Mouse (Mus musculus) thymus, postnatal 0 days (tissue): ENCODE data around the gene Msantd2. TPM values are rescaled to one million over a fixed set of nuclear protein-coding genes. Genes with fewer than 3 reads are reported as not detected.

Experiments used
- DNase-seq: peaks from one replicate; pipeline ENCODE4 v3.0.0-alpha.2; 2015; ENCODE audit warnings: low spot score
- polyA plus RNA-seq: library from polyadenylated mRNA; unstranded; fragments of >200 nt; fragmentation: Nextera tagmentation; extraction: Ambion mirVana; gene quantifications from 2 replicates; pipeline ENCODE4 v1.2.1, GENCODE M21; 2015

Gene Msantd2
- polyA plus RNA-seq: 15.5 and 16.7 TPM in 2 replicates

DNA sequence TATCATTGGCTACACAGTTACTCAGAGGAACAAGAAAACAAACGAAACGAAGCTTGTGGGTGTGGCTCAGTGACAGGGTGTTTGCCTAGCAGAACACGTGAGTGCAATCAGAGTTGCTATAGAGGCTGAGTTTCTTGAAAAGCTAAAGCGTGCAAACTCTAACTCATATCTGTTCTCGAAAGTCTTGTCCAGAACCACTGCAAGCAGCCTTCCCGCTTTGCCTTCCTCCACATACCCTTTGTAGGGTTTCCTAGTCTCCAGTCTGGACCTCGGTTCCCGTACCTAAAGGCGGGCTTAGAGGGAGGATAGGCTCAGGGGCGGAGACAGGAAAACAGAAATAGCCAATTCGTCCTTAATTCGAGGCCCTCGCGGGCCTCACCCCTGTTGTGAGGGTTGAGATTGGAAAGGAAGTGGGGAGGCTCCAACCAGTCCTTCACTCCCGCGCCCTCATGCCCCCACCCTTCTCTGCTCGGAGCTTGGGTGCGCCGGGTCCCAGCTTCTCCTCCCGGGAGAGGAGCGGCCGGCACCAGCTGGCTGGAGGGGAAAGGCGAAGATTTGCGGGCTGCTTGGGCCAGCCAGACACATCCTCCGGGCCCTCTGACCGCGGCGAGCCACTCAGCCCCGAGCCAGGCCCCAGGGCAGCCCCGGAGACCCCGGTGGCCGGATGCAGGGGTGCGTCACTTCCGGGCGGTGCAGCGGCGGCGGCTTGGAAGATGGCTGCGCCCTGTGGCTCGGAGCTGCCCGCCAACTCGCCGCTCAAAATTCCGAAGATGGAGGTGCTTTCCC is at the start of gene Msantd2:
Gene Msantd2 (plus strand): TSS at position 709 of the 786 bp plus-strand sequence.
- DNase-seq: peak; percentile 77

DNA sequence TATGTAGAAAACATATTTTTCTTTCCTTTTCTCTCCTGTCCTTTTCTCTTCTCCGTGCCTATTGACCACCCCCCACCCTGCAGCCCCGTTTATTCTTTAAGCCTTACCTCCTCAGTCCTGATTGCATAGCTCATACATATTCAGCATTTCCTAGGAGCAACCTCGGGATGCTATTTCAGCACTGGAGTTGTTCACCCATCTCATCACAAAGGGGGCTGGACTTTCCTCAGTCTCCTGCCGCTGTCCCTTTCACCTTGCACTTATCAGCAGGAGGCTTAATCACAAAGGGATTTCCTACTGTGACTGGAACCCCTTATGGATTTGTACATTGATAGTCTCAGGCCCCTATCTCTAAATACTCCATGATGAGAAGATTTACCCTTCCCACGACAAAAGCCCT is 36.7 kb upstream of the Msantd2 start:
- no peak for DNase-seq

DNA sequence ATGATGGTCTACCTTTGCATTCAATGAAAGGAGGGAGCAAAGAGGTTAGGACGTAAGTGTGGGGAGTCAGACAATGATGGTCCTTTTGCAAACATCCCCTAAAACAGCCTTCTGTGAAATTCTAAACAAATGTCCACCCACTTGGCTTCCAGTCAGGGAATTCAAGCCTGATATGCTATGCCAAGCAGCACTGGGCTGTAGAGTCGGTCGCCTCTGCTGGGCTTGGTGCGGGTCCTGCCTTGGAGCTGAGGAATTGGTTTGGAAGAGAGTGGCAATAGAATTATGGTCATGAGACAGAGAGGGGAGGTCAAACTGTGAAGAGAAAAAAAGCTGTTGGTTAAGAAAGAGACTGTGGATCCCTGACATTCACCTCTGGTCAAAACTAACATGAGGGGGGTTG is 35.8 kb upstream of the Msantd2 start:
- no peak for DNase-seq

DNA sequence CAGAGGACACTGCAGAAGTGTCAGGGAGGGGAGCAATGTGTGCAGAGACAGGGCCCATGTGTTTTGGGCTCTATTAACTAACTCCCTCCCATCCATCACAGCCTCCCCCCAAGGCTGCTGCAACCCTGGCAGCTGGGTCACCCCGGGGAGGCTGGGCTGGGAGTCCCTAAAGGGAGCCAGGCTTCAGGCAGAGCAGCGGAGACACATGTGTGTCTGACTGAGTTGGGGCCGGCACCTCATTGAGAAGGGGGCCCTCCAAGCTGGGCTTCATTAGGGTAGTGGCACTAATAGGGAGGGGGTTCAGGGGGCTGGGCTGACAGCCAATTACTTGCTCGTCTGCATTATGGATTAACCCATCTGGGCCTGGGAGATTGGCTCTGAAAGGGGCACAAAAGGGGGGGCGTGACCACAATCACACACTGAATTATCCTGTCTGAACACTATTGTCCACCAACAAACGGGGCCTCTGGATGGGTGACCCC is 35.1 kb upstream of the Msantd2 start:
- no peak for DNase-seq

DNA sequence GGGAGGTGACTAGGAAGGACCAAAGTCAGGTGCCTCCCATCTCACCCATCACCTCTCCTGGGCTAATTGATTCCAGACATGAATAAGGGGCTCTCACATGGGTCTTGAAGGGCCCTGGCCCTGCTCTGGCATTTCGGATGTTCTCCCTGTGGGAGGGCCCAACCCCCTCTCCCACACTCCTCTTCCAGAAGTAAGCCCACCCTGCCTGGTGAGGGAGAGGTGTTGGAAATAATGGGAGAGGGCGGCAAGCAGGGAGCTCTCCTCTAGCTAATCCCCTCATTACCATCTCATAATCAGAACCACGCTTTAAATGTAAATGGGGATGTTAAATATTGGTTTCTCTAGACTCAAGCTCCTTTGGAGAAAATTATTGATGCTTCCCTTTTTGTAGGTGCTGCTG is 34.1 kb upstream of the Msantd2 start:
- DNase-seq: no peak

DNA sequence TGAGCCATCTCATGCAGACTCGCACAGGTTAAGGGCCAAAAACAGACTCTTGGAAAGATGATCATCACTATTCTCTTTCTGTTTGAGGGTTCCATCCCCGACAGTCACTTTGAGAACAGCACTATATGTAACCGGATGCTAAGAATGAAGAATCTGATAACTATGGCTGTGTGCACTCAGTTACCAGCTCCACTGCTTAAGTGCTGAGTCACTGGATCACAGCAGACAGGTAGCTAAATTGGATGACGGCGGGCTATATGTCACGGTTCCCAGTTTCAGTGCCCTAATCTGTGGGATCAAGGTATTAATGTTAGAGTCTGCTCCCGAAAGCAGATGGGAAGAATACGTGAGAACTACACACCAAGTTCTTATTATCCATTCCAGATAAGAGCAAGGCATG is 33.3 kb upstream of the Msantd2 start:
- no peak for DNase-seq

DNA sequence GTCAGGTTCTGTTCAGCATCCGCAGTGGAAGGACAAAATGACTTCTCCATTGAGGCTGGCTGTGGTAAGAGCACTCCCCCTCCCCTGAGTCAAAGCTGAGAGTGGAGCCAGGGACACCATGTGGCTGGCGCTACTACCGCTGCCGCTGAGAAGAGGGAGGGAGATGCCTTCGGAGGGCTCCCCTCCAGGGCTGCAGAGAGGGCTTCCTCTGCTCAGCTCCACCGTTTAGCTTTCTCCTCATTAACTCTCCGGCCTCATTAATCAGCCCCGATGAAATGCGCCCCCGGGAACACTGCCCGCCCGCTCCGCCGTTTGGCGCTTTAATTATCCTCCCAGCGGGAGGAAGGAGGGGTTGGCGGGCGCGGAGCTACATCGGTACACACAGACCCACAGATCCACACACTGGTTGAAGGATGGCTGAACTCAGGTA is 32.6 kb upstream of the Msantd2 start:
- no peak for DNase-seq

DNA sequence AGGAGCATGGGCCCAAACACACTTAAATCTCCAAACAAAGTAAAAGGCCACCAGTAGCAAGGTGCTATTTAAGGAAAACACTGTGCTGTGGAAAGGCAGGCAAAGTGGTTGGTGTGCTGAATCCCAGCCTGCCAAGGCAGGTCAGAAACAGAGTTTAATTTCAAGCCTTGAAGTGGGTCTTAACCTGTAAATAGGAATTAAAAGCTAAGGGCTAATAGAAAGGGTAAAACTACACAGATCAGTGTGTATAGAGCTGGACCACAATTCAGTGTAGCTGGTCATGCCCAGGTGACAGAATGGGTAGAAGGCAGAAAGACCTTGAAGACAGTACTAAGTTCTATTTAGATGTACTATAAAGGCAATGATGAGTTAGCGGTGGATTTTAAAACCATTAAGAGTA is 32.0 kb upstream of the Msantd2 start:
- DNase-seq: no peak

DNA sequence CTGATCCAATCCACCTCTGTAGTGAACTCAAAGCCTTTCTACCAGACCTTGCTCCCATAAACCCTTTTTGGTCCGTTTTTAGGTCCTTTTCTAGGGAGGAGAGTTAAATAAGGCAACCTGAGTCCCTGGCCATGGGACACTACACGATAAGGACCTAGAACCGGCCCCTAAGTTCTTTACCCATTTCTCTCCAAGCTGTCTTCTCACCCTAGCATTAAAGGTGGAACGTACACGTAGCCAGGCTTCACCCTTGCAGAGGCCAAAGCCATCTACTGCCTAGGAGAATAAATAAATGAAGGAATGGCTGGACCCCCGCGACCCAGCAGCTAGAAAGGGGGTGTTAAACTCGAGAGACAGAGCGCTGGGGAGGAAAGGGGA is 29.5 kb upstream of the Msantd2 start:
- DNase-seq: no peak

DNA sequence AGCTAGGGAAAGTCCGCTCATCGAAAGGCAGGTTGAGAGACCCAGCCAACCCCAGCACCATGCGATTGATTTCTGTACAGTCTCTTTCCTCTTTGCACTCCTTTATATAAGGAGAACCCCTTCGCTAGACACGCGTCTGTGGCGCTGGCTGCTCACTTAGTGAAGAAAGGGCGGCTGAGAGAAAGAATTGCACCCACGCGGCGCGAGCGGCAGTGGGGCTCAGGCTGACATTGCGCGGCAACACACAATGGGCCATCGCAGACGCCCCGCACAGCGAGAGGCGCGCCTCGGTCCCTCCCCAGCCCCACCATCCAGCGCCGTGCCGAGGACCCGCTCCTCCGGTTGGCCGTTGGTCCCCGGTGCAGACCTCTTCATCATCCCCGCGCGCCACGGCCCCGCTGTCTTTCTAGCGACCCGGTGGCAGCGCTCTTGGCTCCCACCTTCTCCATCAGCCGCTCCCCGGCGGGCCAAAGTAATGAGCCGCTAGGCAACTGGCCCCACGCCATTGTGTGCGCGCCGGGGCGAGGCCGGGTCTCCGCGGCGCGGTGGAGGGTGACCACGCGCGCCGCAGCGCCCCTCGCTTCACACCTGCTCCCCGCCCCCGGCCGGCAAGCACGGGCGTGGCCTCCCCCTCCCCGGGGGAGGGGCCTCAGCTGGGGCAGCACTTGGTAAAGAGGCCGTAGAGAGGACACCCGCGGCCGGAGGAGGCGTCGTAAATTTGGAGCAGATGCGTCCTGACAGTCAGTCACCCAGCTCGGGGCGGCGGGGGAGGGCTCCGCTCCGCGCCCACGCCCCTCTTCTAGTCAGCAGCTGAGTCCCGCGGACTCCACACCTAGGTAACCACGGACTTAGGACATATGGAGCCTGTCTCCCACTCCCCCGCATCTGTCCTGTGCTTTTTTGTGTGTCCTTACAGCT is 28.8 kb upstream of the Msantd2 start:
- DNase-seq: no peak

DNA sequence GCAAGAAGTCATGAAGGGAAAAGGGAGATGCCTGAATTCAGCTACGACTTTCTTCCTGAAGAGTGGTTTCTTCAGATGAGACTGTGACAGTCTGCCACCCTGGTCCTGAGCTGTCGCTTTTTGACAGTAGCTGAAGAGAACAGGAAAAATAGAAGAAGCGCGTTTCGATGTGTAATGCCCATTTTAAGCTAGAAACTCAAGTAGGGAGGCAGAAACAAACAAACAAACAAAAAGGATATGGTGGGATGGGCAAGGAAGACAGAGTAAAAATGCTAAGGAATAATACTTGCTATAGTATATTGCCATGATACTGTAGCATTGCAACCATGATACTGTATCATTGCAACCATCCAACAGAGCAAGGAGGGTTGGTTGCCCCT is 28.2 kb upstream of the Msantd2 start:
- no peak for DNase-seq

DNA sequence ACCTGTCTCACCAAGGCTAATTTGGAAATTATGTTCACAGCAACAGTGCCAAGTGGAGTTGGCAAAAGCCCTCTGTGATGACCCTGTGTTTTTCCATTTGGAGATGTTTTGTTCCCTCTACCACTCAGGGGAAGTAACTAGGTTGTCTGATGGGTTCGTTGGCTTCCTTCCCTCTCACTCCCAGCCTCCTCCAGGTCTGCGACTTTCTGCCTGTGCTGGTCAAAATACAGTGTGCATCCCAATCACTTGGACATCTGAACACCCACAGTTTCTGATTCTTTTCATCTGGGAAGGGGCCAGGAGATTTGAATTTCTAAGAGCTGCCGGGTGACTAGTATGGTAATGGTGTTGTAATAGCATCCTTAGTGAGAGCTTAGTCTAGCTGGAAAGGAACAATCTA is 27.5 kb upstream of the Msantd2 start:
- no peak for DNase-seq

DNA sequence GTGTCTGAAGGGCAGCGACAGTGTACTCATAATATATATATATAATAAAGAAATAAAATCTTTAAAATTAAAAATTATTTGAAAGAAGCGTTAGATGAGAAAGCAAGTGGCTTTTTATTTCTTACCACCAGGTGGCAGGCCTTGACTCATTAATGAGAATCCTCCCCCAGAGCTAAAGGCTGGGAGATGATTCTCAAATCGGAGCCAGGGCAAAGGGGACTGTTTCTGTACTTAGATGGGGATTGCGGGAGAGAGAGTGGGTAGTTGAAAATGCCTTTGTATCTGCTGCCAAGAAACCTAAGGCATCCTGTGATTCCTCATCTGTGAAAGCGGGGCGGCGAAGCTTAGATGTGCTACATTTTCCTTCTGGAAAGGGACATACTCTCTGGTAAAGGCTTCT is 26.4 kb upstream of the Msantd2 start:
- DNase-seq: peak; percentile 53

DNA sequence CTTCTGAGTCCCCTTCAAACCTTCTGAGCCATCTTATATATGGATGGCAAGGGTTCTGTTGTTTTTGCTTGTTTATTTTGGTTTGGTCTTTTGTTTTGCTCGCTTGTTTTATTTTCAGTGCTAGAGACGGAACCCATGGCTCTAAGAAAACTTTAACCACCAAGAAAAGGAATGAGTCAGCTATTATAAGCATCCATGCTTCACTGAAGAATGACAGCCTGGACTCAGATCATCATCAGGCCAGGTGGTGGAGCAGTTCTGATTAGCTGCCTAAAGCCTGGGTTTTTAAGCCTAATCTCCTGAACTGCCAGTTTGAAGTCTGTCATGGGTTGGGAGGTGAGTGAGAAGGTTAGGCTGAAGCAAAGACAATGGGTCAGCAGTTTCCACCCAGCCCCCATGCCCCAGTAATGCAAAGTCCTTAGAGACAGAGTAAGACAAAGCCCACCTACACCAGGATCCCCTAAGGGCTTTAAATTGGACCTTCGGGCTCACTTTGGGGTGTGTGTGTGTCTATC is 15.5 kb upstream of the Msantd2 start:
- no peak for DNase-seq

DNA sequence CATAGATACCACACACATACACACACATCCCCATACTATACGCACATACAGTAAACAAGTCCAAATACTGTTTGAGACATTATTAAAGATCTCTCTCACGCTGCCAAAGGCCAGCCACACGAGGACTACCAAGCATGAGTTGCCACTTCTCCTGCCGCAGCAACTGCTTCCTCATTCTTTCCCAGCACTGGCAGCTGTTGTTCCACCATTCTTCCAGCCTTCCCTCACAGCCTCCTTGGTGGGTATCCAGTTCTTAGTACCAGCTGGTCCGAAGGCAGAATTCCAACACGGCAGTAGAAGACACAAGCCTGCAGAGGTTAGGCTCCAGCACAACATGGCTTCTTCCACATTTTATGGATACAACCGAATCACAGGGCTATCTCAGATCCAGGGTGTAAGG is 14.2 kb upstream of the Msantd2 start:
- no peak for DNase-seq

DNA sequence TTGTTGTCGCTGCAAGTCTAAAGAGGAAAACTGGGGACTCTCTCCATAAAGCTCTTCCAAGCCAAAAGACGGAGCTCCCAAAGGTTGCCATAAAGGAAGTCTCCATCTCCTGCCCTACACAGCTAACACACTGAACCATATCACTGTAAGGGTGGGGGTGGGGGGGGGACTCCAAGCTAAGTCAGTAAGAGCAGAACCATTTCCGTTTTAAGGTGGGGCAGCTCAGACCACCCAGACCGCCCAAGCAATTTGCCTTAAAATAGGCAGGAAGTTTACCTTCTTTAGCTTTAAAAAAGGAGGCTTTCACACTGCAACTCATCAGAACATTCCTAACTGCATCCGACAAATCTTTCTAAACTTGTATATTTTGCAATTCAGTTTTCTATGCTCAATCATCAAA is 4.0 kb upstream of the Msantd2 start:
- DNase-seq: no peak

DNA sequence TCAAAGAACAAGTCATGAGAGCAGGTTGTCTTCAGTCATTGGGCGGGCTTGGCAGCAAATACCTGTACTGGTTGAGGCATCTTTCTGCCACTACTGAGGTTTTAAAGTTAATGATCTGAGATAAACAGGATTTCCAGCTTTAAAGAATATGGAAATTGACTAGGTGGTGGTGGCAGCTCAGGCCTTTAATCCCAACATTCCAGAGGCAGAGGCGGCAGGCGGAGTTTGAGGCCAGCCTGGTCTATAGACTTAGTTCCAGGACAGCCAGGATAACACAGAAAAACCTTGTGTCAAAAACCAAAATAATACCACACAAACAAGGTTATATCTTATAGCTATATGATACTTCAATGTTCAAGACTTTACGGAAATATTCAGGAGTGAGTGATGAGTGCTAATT is 1.1 kb upstream of the Msantd2 start:
- DNase-seq: no peak

DNA sequence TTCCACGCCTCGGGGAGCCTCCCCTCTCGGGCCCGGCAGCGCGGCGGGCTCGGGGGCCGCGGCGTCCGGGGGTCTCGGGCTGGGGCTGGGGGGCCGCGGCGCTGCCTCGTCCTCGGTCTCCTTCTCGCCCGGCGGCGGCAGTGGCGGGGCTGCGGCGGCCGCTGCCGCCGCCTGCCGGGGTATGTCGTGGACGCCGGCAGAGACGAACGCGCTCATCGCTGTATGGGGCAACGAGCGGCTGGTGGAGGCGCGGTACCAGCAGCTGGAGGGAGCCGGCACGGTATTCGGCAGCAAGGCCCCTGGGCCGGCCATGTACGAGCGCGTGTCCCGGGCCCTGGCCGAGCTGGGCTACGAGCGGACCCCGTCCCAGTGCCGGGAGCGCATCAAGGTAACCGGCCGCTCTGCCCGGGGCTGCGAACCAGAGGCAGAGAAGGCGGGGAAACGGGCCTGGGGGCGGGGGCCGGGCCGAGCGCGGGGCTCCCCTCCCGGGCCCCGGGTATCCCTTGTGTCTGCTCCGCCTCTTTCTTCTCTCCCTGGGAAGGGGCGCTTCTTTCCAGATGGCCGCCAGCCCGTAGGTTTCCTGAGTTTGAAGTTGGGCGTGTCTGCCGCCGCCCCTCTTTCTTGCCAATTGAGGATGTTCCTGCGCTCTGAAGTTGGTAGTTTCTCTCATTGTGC is 464 bp downstream of the Msantd2 start:
- DNase-seq: peak; percentile 51

DNA sequence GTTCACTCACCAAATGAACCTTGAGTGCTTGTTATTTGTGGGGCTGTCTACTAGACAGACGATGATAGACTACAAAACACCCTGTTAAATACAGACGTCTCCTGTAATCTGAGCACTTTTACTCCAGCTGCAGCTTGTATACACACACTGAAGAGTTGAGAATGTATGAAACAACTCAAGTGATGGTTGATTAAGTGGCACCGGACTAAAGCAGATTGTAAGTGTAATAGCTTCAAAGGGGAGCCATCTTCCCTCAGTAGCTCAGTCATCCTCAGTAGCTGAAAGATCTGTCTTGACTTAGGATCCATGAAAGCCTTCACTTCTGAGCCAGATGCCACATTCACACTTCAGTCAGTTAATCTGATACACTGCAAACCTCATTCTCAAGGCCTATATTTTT is 6.6 kb downstream of the Msantd2 start:
- DNase-seq: no peak

DNA sequence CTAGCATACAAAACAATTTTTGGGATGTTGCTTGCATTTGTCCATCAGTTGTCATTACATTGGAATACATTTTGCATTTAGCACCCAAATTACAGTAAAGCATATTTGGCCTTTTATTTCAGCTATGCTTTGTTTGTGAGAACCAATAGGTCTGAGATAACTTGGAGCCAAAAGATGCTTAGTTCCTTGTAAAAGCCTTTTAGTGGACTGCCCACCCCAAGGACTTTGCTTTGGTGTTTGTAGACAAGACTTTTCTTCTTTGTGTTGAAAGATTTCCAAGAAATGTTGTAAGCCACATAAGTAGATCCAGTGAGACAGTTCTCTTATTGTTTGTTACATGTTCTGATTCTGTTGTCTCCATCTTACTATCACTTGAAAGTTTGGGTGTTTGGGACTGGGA is 7.2 kb downstream of the Msantd2 start:
- DNase-seq: no peak

DNA sequence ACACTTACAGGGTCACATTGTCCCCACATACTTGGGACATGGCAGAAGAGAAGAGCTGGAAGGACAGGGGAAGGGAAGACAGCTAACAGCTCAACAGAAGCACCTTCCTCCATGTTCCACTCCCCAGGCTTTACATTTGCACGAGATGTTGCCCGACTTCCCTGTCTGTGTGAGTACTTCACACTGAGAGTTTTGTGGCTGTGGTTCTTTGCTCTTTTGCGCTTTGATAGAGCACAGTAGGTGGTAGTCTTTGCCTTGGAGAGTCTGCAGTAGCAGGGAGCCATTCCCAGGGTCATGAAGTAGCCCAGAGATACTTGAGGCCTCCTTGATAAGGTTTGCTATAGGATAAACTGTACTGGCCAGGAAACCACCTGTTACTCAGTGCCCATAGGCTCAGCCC is 11.1 kb downstream of the Msantd2 start:
- no peak for DNase-seq

DNA sequence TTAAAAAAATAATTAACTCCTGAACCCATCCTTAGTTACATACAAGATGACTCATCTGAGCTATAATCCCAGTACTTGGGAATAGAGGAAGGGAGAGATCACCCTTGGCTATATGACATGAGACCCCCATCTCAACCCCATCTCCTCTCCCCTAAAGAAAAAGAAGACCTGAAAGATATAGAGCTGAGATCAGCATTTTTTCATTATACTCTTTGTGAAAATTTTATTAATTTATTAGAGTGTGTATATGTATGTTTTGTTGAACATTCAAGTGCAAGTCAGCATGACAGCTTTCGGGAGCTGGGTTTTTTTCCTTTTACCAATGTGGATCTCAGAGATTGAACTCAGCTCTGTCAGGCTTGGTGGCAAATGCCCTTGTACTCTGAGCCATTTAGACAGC is 12.1 kb downstream of the Msantd2 start:
- DNase-seq: no peak
